Mouse (Mus musculus): ENCODE measurements around the gene Cd82. TPM values are rescaled to one million over a fixed set of nuclear protein-coding genes. Genes with fewer than 3 reads are reported as not detected.

Gene Cd82
- total RNA-seq (2021) = 10 to 100 TPM in 1 of 2 experiments, 1 to 10 TPM in 1; 9.5 to 10.1 TPM
- long read RNA-seq, experiment 1, partial matches to known transcripts = 0 of 4 reads
- long read RNA-seq, experiment 1, other reads (novel, unspliced or antisense) = 0 of 4 reads
- long read RNA-seq, experiment 2, transcript Cd82-201 (10 exons, 1,824 nt) = major isoform, 5 of 5 reads
- long read RNA-seq, experiment 2, partial matches to known transcripts = 0 of 5 reads
- long read RNA-seq, experiment 2, other reads (novel, unspliced or antisense) = 0 of 5 reads

- no peak for DNase-seq (ENCODE audit: low spot score in 2 of 2)
- intact Hi-C loops (cut with DNase I) = no loop called here
These were observed at the start of gene Cd82 for GRCm38 (mm10) chr2:93462760-93463159. Gene Cd82 (minus strand): TSS chr2:93463140.

- intact Hi-C loops (cut with DNase I) = no loop called here
- DNase-seq (ENCODE audit: low spot score in 2 of 2) = no peak
These were observed 49.2 kb upstream of the Cd82 start for GRCm38 (mm10) chr2:93512130-93512529.

DNA sequence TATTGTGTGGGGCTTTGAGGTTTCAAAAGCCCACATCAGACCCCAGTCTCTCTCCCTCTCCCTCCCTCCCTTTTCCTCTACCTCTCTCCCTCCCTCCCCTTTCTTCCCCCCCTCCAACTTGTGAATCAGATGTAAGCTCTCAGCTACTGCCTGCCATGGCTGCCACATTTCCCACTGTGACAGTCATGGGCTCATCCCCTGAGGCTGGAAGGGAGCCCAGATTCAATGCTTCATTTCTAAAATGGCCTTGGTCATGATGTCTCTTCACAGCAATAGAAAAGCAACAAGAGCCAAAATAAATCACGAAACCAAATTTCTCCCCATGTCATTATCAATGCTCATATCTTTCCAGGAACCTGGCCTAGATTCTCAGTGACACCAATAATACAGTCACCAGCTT, 47.9 kb upstream of the Cd82 start:
- intact Hi-C loops (cut with DNase I) = no loop called here
- peak; percentile 39 to 68 for DNase-seq (ENCODE audit: low spot score in 2 of 2)

- intact Hi-C loops (cut with DNase I) = no loop called here
These were observed 47.1 kb upstream of the Cd82 start for GRCm38 (mm10) chr2:93509777-93510750.

DNA sequence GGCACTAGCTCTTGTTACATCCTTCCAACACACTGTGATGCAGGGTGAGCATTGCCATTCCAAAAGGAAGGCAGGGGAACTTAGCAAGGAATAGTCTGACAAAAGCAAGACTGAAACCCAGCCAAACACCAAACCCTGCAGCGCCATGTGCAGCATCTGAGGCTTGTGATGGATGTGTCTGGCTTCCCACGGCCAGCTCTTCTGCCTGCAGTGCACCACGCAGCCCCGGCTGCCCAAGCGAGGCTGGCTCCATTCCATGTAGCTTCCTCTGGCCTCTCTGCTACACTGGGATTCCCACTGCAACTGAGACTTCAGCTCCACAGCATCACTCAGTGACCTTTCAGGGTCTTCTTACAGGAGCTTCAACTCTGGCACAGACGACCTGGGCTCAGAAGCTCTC, 42.2 kb upstream of the Cd82 start:
- intact Hi-C loops (cut with DNase I) = no loop called here
- peak in 1 of 2 experiments; percentile 39 for DNase-seq (ENCODE audit: low spot score in 2 of 2)

More at GRCm38 (mm10) chr2:93509777-93510750, 47.1 kb upstream of the Cd82 start:
- no peak for DNase-seq (ENCODE audit: low spot score in 2 of 2)

- DNase-seq (ENCODE audit: low spot score in 2 of 2) = peak in 1 of 2 experiments; percentile 39
These were observed 40.4 kb upstream of the Cd82 start for GRCm38 (mm10) chr2:93503353-93503752.

DNA sequence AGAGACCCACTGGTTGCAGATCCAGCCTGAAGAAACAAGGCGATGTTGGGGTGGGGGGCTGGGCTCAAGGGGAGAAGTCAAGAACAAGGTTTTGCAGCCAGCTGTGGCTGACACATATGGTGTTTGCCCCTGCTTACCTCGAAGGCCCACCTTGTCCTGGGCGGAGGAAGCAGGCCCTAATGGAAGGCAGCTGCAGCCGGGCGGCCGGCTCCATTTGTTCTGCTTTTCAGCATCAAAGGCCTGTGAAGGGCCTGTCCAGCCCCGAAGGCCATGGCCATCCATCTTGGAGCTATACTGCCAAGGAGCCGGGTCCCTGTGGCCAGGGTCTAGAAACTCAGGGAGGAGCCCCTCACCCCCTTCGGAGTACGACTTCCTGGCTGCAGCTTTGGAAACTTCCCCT, 38.4 kb upstream of the Cd82 start:
- no peak for DNase-seq (ENCODE audit: low spot score in 2 of 2)
- intact Hi-C loops (cut with DNase I) = no loop called here

More at GRCm38 (mm10) chr2:93503353-93503752, 40.4 kb upstream of the Cd82 start:
- intact Hi-C loops (cut with DNase I) = no loop called here

- intact Hi-C loops (cut with DNase I) = no loop called here
- no peak for DNase-seq (ENCODE audit: low spot score in 2 of 2)
These were observed 34.3 kb upstream of the Cd82 start for GRCm38 (mm10) chr2:93497221-93497620.

GRCm38 (mm10) chr2:93495170-93495569, 32.2 kb upstream of the Cd82 start:
- peak in 1 of 2 experiments; percentile 48 for DNase-seq (ENCODE audit: low spot score in 2 of 2)
- intact Hi-C loops (cut with DNase I) = no loop called here

DNA sequence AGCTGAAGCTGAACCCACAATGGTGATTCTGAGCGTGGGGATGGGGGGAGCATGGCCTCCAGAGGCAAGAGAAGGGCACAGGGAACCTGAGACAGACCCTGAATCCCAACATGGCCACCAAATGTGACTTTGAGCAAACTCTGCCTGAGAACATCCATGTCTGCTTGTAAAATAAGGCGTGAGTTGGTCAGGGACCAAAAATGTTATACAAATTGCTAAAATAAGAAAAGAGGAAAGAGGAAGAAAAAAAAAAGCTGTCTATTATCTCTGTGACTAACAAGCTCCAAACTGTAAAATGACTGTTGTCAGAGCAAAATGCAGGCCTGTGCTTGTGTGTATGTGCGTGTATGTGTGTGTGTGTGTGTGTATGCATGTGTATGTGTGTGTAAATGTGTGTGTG, 30.6 kb upstream of the Cd82 start:
- intact Hi-C loops (cut with DNase I) = no loop called here
- DNase-seq (ENCODE audit: low spot score in 2 of 2) = peak in 1 of 2 experiments; percentile 72

- no peak for DNase-seq (ENCODE audit: low spot score in 2 of 2)
- intact Hi-C loops (cut with DNase I) = no loop called here
These were observed 27.6 kb upstream of the Cd82 start for GRCm38 (mm10) chr2:93490516-93490915.

DNA sequence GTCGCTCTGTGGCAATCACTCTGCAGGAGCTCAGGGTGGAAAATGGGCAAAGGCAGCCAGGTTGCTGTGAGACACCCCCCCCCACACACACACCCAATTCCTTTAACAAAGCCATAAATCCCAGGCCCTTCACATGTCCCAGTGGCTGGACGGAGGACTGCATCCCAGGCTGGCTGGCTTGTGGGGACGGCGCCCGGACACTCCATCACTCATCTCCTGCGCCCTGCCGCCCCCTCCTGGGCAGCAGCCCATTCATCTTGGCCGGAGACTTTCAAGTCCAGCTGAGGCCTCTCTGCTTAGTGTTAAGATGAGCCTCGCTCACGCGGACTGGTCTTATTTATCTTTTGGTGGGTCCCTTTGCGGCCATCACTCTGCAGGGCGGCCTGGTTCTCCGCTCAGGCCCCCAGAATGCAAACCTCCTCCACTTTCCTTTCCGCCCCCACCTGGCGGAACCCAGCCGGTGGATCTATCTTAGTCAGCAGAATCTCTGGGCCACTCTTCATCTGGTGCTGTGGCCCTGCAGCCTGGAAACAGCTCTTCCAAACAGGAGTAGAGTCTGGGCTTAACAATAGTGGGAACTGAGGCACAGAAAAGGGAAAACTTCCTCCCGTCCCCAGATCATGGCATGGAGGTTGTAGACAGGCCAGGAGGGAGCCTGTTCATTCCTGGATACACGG, 26.1 kb upstream of the Cd82 start:
- intact Hi-C loops (cut with DNase I) = no loop called here
- no peak for DNase-seq (ENCODE audit: low spot score in 2 of 2)

- intact Hi-C loops (cut with DNase I) = no loop called here
These were observed 22.5 kb upstream of the Cd82 start for GRCm38 (mm10) chr2:93485459-93485858.

GRCm38 (mm10) chr2:93482036-93482644, 19.2 kb upstream of the Cd82 start:
- DNase-seq (ENCODE audit: low spot score in 2 of 2) = no peak
- intact Hi-C loops (cut with DNase I) = no loop called here

More at GRCm38 (mm10) chr2:93485459-93485858, 22.5 kb upstream of the Cd82 start:
- no peak for DNase-seq (ENCODE audit: low spot score in 2 of 2)

DNA sequence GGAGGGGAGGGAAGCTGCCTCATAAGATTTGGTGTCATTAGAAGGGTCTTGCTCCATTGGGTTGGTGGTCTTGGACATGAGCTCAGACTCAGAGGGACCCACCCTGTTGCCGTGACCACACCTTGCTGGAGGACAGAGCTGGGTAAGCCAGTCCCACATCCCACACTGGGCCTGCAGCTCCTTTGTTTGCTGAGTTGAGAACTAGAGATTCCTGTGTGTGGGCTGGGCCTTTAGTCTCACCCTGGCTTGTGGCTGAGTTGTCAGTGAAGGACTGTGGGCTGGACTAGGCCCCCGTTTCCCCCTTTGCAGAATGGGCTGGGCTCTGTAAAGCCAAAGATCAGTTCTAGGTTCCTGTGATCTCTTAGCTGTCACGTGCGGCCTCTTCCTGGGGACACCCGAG, 15.8 kb upstream of the Cd82 start:
- DNase-seq (ENCODE audit: low spot score in 2 of 2) = no peak
- intact Hi-C loops (cut with DNase I) = loop anchor here (10.0 kb wide), 1 partner anchor 336 kb away; no protein-coding TSS in a partner anchor

- peak; percentile 58 to 61 for DNase-seq (ENCODE audit: low spot score in 2 of 2)
- intact Hi-C loops (cut with DNase I) = loop anchor here (10.0 kb wide), 1 partner anchor 337 kb away; no protein-coding TSS in a partner anchor
These were observed 14.6 kb upstream of the Cd82 start for GRCm38 (mm10) chr2:93477519-93477918.

DNA sequence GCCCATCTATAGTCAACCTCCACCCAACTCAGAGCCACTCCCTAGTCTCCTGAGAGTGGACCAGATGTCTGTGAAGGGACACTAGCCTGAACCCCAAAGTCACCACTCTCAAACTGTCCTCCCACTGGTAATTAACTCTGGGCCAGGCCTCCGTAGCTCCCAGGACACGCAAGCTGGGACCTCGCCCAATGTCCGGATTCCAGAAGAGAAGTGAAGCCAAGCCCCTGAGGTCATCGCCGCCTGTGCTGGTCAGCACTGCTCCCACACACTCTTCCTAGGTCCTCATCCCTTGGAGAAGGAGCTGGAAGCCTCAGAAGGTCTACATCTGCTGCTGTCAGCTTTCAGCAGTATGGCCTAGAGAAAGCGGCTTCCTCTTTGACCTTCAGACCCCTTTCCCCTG, 13.5 kb upstream of the Cd82 start:
- no peak for DNase-seq (ENCODE audit: low spot score in 2 of 2)
- intact Hi-C loops (cut with DNase I) = loop anchor here (10.0 kb wide), 1 partner anchor 338 kb away; no protein-coding TSS in a partner anchor

- intact Hi-C loops (cut with DNase I) = loop anchor here (2.0 to 10.0 kb wide), 3 partner anchors 184 to 340 kb away; no protein-coding TSS in a partner anchor
- DNase-seq (ENCODE audit: low spot score in 2 of 2) = peak; percentile 95 to 96
These were observed 12.1 kb upstream of the Cd82 start for GRCm38 (mm10) chr2:93475040-93475439.

DNA sequence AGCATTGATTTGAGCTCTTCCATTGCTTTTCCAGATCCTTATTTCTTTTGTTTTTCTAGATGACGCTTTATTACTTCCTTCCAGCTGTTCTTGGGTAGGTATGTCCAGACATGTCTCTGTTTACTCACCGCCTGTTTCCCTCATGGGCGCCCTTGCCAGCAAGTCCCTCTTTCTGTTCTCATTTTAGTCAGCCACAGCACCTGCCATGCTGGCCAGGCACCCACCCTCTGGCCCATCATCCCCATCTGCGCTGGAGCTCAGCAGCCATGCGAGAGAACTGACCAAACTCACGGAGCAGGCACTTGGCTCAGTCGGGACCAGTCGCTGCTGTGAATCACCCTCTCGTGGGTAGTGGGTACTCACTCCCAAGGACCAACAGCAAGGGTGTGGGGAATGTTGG, 11.0 kb upstream of the Cd82 start:
- intact Hi-C loops (cut with DNase I) = loop anchor here (2.0 to 10.0 kb wide), 4 partner anchors 185 to 341 kb away; no protein-coding TSS in a partner anchor
- no peak for DNase-seq (ENCODE audit: low spot score in 2 of 2)

Data from left cerebral cortex, postnatal 14 days (tissue).